Mouse (Mus musculus) hindbrain, embryonic 14.5 days (tissue): Measurements from ENCODE around the gene Scgb1b30. TPM values are rescaled to one million over a fixed set of nuclear protein-coding genes. Genes with fewer than 3 reads are reported as not detected.

Experiments
- ATAC-seq: fragments of 200-750 bp; cut with Nextera tagmentation; 2 replicates; pipeline ENCODE4 v1.8.0; 2017; ENCODE audit warnings: moderate number of reproducible peaks, mild to moderate bottlenecking, moderate TSS enrichment, moderate library complexity; ENCODE audit not compliant: low FRiP score
- DNase-seq: peaks from one replicate; pipeline ENCODE4 v3.0.0-alpha.2; 2015; ENCODE audit warnings: low spot score
- H3K27ac ChIP-seq: fragments of 300-500 bp; sonication (generic); 2 replicates; pipeline ENCODE4 v1.5.1; 2014; ENCODE audit warnings: mild to moderate bottlenecking, moderate library complexity
- H3K27me3 ChIP-seq: fragments of 300-500 bp; sonication (generic); 2 replicates; pipeline ENCODE4 v1.6.1; 2014; ENCODE audit warnings: mild to moderate bottlenecking, low read length, mixed read lengths; ENCODE audit not compliant: control insufficient read depth, insufficient read depth
- H3K36me3 ChIP-seq: fragments of 300-500 bp; sonication (generic); replicated peaks from 2 replicates; pipeline ENCODE4 v1.6.1; 2014; ENCODE audit not compliant: control insufficient read depth, insufficient read depth
- H3K4me1 ChIP-seq: fragments of 300-500 bp; sonication (generic); replicated peaks from 2 replicates; pipeline ENCODE4 v1.6.1; 2014; ENCODE audit warnings: antibody characterized with exemption, low read length, mixed read lengths; ENCODE audit not compliant: control insufficient read depth, insufficient read depth
- H3K4me2 ChIP-seq: fragments of 300-500 bp; sonication (generic); replicated peaks from 2 replicates; pipeline ENCODE4 v1.6.1; 2014; ENCODE audit warnings: mild to moderate bottlenecking, moderate library complexity
- H3K4me3 ChIP-seq: fragments of 300-500 bp; sonication (generic); replicated peaks from 2 replicates; pipeline ENCODE4 v1.5.1; 2014; ENCODE audit warnings: mild to moderate bottlenecking, low read length
- H3K9ac ChIP-seq: fragments of 300-500 bp; sonication (generic); 2 replicates; pipeline ENCODE4 v1.6.1; 2014
- H3K9me3 ChIP-seq: fragments of 300-500 bp; sonication (generic); 2 replicates; pipeline ENCODE4 v1.6.1; 2016; ENCODE audit warnings: low read length; ENCODE audit not compliant: control insufficient read depth
- WGBS: fragments of 180-500 bp; shearing (Covaris S2); extraction: QIAGEN DNeasy Blood & Tissue Kit; methylation state at CpG from one replicate; pipeline ENCODE4 v1.1.7; 2014; 5-methylcytosine and 5-hydroxymethylcytosine counted together
- polyA plus RNA-seq: library from polyadenylated mRNA; unstranded; fragments of >200 nt; fragmentation: Nextera tagmentation; extraction: Ambion mirVana; gene quantifications from 2 replicates; pipeline ENCODE4 v1.2.1, GENCODE M21; 2014

Scgb1b30 gene
- polyA plus RNA-seq, 1 experiment from 2014 or later = not detected

DNA sequence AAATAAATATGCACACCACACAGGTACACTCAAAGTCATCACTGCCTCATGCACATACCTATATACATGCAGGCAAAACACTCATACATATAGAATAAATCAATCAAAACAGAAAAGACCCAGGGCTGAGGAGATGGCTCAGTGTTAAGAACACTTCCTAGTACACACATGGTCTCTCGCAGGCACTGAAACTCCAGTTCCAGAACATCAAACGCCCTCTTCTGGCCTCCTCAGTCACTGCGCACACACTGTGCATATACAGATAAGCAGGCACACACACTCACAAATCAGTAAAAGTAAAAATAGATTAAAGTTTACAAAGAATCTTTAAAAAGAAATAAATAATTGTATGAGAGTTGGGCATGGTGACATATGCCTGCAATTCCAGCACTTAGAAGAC lies 31.1 kb downstream of the Scgb1b30 start:
- WGBS = 91% methylated on average over 3 of the region's 3 CpGs
- DNase-seq = no peak
- no peaks in the 10 kb centered on the region for H3K27me3 ChIP-seq
- no peak overlapping the region for H3K27ac ChIP-seq
- H3K4me1 ChIP-seq = peaks cover 9% of the 10 kb centered on the region
- ATAC-seq = no peak
- H3K4me2 ChIP-seq = no peak overlapping the region
- no peaks in the 10 kb centered on the region for H3K36me3 ChIP-seq
- no peak overlapping the region for H3K4me3 ChIP-seq
- no peak overlapping the region for H3K9ac ChIP-seq
- no peaks in the 10 kb centered on the region for H3K9me3 ChIP-seq

GRCm38 (mm10) chr7:34131118-34131517 lies 35.9 kb downstream of the Scgb1b30 start:
- Histone ChIP-seq H3K9me3 (no peaks in the 10 kb centered on the region), H3K4me3 (peak overlapping the region; percentile 85; the same call in 1 of the 2 replicates), H3K36me3 (no peaks in the 10 kb centered on the region), H3K27me3 (no peaks in the 10 kb centered on the region), H3K9ac (peak overlapping the region; percentile 83; the same call in 1 of the 2 replicates), H3K27ac (no peak overlapping the region), H3K4me2 (peak overlapping the region; percentile 63), H3K4me1 (peaks cover 17% of the 10 kb centered on the region)
- WGBS = 77% methylated on average over 3 of the region's 3 CpGs
- ATAC-seq (no peak), DNase-seq (no peak)

DNA sequence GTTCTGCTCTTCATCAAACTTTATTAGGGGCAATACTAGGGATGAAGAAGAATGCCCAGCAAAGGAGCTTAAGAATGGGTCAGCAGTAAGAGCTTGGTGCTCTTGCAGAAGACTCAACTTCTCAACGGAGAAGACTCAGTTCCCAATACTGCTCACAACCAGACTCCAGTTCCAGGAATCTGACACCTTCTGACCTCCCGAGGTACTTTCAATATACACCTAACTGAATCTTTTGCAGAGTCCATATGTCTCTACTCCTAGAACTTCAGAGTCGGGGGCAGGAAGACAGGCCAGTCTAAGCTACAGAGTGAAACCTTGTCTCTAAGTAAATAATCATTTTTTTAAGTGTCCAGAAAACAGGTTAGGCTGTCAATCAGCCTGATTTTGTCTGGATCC lies 36.7 kb downstream of the Scgb1b30 start:
- Histone ChIP-seq H3K36me3 (no peaks in the 10 kb centered on the region), H3K4me2 (peak overlapping the region; percentile 63), H3K27me3 (no peaks in the 10 kb centered on the region), H3K27ac (no peak overlapping the region), H3K4me3 (peak overlapping the region; percentile 85), H3K9me3 (no peaks in the 10 kb centered on the region), H3K4me1 (peaks cover 17% of the 10 kb centered on the region), H3K9ac (peak overlapping the region; percentile 83)
- 0 out of 2 replicates have a peak, but pooled peaks have one; percentile 1 for ATAC-seq
- DNase-seq = no peak
- WGBS = 15% methylated on average over 3 of the region's 3 CpGs

- under 1% methylated on average over 97 of the region's 116 CpGs for WGBS
- peak overlapping the region; percentile 63 for H3K4me2 ChIP-seq
- H3K4me3 ChIP-seq = peak overlapping the region; percentile 85
These were observed 37.3 kb downstream of the Scgb1b30 start for GRCm38 (mm10) chr7:34132355-34133079.

GRCm38 (mm10) chr7:34133117-34133762 lies 38.0 kb downstream of the Scgb1b30 start, which contains the start of gene Wtip:
Wtip (minus strand) TSS chr7:34133268.
- Histone ChIP-seq H3K27me3 (no peaks in the 10 kb centered on the region), H3K27ac (peak within 1 kb of the TSS; percentile 64), H3K9me3 (no peaks in the 10 kb centered on the region), H3K4me1 (peaks cover 17% of the 10 kb centered on the region), H3K9ac (peak within 1 kb of the TSS; percentile 83), H3K4me2 (peak within 1 kb of the TSS; percentile 63), H3K36me3 (no peaks in the 10 kb centered on the region), H3K4me3 (peak within 1 kb of the TSS; percentile 85)
- WGBS = 3% methylated on average over 39 of the region's 65 CpGs
- ATAC-seq = peak; percentile 89
- DNase-seq = peak; percentile 82

More at GRCm38 (mm10) chr7:34132355-34133079, 37.3 kb downstream of the Scgb1b30 start:
- H3K27ac ChIP-seq = peak overlapping the region; percentile 64
- H3K36me3 ChIP-seq = no peaks in the 10 kb centered on the region
- DNase-seq (peak; percentile 65), ATAC-seq (peak; percentile 81)
- H3K27me3 ChIP-seq = no peaks in the 10 kb centered on the region
- peaks cover 17% of the 10 kb centered on the region for H3K4me1 ChIP-seq
- peak overlapping the region; percentile 83 for H3K9ac ChIP-seq
- H3K9me3 ChIP-seq = no peaks in the 10 kb centered on the region

- Histone ChIP-seq H3K36me3 (no peaks in the 10 kb centered on the region), H3K9ac (no peak overlapping the region), H3K4me1 (peaks cover 17% of the 10 kb centered on the region), H3K27me3 (no peaks in the 10 kb centered on the region), H3K27ac (no peak overlapping the region), H3K9me3 (no peaks in the 10 kb centered on the region), H3K4me2 (no peak overlapping the region), H3K4me3 (no peak overlapping the region)
- WGBS = 89% methylated on average over 2 of the region's 2 CpGs
- DNase-seq (no peak), ATAC-seq (no peak)
These were observed 39.1 kb downstream of the Scgb1b30 start for GRCm38 (mm10) chr7:34134336-34134735.

- no peak for ATAC-seq
- Histone ChIP-seq H3K27me3 (no peaks in the 10 kb centered on the region), H3K9ac (no peak overlapping the region), H3K36me3 (peaks cover 46% of the 10 kb centered on the region), H3K4me2 (no peak overlapping the region), H3K4me3 (no peak overlapping the region), H3K9me3 (no peaks in the 10 kb centered on the region), H3K4me1 (no peaks in the 10 kb centered on the region), H3K27ac (no peak overlapping the region)
- WGBS = 94% methylated on average over 6 of the region's 6 CpGs
- DNase-seq = no peak
These were observed 44.3 kb downstream of the Scgb1b30 start for GRCm38 (mm10) chr7:34139493-34139892.

GRCm38 (mm10) chr7:34141123-34141522 lies 45.9 kb downstream of the Scgb1b30 start:
- no peak for ATAC-seq
- Histone ChIP-seq H3K4me3 (no peak overlapping the region), H3K27me3 (no peaks in the 10 kb centered on the region), H3K27ac (no peak overlapping the region), H3K4me1 (no peaks in the 10 kb centered on the region), H3K9me3 (no peaks in the 10 kb centered on the region), H3K4me2 (no peak overlapping the region), H3K36me3 (peaks cover 63% of the 10 kb centered on the region), H3K9ac (no peak overlapping the region)
- WGBS = 96% methylated on average over 13 of the region's 13 CpGs
- no peak for DNase-seq

DNA sequence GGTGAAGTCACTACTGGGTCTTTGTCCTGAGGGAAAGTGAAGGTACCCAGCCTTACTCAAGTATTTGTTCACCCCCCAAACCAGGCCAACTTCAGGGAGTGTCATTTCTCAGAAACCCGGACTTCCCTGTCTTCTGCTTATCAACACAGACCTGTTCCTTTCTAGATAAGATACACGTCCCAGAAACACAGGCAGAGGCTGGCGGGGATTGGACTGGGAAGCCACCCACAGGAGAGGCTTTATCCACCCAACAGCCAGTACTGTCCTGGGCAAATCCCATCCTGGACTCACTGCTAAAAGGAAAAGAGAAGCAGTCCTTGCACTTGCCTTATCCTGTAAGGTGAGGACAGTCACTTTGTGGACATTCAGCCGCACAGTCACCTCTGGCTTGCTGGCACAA lies 52.0 kb downstream of the Scgb1b30 start:
- Histone ChIP-seq H3K4me1 (no peaks in the 10 kb centered on the region), H3K36me3 (peaks cover 100% of the 10 kb centered on the region), H3K4me2 (no peak overlapping the region), H3K4me3 (no peak overlapping the region), H3K27me3 (no peaks in the 10 kb centered on the region), H3K9ac (no peak overlapping the region), H3K27ac (no peak overlapping the region), H3K9me3 (peaks cover 9% of the 10 kb centered on the region)
- DNase-seq = no peak
- WGBS = 93% methylated on average over 4 of the region's 4 CpGs
- ATAC-seq = no peak
